Mouse (Mus musculus) left cerebral cortex, postnatal 4 days (tissue): ENCODE measurements at regions not wholly inside any gene's neighbourhood (a gene's known extent, or its start where the extent isn't known, plus 50 kb on each side); places are given as distances from the start of the nearest gene placed in this dataset.

Source experiments
- DNase-seq: peaks from one replicate; pipeline ENCODE4 v3.0.0-alpha.2; 2022
- intact Hi-C: fragments of 180-260 bp; cut with DNase I; formaldehyde crosslinking; loops from one replicate; pipeline ENCODE4 v1.15.1; 2025

DNA sequence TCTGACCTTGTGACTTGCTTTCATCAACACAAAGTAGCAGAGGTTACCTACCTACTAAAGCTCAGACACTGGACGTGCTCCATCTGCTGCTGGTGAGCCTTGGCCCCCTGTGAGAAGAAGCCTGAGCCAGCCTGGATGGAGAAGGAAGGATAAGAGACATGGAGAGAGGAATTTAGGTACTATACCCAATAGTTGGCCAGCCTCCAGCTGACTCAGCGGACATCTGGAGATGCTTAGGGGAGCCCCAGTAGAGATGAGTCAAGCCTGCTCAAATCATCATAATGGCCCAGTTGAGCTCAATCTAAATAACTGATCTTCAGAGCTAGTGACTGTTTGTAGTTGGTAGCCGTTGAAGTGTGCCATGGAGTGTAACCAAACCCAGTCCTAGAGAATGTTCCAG is 53.7 kb upstream of the Ripply2 start:
- intact Hi-C loops: no loop called here
- DNase-seq: peak; percentile 48

DNA sequence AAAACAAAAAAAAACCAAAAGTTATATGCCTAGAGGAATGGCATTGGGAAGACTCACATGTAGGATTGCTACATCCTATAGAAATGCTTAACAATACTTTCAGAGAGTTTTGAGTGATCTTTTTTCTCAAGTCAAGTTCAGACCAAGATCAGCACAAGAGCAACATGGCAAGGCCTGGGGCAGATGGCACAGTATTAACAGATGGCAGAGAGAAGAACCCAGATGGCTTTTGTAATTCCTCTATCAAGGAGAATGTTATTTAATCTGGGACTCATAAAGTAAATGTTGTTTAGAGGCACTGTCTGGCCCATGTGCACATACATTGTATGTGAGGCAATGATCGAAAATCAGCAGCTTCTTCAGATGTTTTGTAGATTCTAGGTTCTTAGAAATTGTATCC is 58.3 kb upstream of the Ripply2 start:
- DNase-seq: no peak
- intact Hi-C loops: no loop called here

DNA sequence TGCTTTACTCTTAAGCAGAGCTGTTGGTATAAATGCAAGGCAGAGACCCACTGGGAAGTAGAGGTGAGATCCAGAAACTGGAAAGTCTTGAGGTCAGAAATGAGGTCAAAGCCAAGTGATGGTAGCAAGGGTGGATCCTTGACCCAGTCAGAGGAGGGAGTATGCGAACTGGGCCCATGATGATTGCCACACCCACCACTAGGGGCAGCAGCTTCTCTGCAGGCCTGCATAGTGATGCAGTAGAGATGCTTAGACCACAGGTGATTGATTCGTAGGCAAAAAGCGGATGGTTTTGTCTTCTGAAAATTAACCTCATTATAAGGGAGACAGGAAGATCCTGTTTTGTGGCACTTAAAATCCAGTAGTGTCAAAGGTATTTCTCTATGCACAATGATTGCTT is 59.6 kb upstream of the Ripply2 start:
- DNase-seq: no peak
- intact Hi-C loops: no loop called here

DNA sequence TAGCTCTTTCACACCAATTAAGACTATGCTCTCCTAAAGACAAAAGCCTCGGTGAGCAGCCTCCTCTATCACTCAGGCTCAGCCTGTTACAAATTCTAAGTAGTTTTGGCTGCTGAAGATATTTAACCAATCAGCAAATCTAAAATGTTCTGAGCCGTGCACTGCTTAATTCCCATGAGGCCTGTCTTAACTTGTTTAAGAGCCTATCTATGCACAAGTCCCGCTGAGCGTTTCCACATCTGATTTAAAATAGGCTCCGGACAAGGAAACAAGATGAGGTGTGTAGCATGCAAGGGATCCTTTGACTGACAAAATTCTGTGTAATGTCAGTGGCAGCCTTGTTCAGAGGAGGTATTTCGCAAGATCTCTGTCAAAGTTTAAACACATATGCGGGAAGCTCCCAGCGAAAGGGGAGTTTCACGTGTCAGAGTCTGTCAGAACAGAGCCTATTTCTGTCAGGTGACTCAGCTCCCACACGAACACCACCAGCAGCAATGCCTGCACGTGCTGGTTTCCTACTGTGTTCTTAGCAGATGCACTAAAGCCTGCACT is 63.3 kb upstream of the Ripply2 start:
- no peak for DNase-seq
- intact Hi-C loops: no loop called here

DNA sequence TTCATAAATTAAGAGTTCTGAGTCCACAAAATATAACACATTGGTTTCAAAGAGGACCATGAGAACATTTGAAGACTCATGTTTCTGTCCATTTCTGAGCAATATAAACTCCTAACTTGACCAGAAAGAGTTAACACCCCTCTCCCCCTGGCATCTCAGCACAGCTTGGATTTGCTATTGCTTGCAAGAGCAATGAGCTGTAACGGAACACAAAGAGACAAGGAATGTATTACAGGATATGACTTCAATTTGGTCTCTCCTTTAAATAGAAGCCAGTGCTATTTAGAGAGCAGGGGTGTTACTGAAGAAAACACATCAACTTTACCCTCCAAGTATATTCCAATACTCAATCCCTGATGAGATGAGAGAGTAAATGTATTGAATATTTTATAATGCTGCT is 65.5 kb upstream of the Ripply2 start:
- no peak for DNase-seq

DNA sequence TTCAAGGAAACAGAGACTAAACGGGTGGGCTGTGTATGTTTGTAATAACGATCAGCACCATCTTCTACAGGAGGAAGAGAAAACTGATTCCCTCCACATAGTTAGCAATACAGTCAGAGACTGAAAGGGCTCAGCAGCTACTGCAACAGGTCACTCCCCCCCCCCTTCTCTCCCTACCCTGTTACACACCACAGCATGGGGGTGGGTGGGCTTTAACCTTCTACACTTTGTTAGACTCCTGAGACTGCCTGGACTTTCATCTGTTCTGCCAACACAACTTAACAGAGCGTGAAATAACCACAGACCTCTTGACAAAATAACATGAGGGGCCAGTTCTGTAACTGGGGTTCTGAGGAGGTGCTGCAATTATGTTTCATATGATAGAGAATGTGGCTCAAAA is 50.7 kb upstream of the Snap91 start:
- intact Hi-C loops: no loop called here
- no peak for DNase-seq

More for the DNA sequence above, 65.5 kb upstream of the Ripply2 start:
- intact Hi-C loops: no loop called here
